Mouse (Mus musculus): ENCODE results near the gene Chrng. TPM values are rescaled to one million over a fixed set of nuclear protein-coding genes. Genes with fewer than 3 reads are reported as not detected.

Chrng gene
- polyA plus RNA-seq, 2 experiments from 2014 or later, result 0.30 TPM; not detected in 1

GRCm38 (mm10) chr1:87255173-87255572, 50.7 kb downstream of the Chrng start:
- ATAC-seq, result no peak

- no peak for ATAC-seq
Measured at GRCm38 (mm10) chr1:87257691-87258090, 53.2 kb downstream of the Chrng start.

- no peak for ATAC-seq
Measured at GRCm38 (mm10) chr1:87258484-87258883, 54.0 kb downstream of the Chrng start.

- ATAC-seq, result no peak
Measured at GRCm38 (mm10) chr1:87259316-87259715, 54.9 kb downstream of the Chrng start.

Other genes with a start within 250 kb of the Chrng start
- gene Alppl2, start 114.7 kb upstream of the Chrng start, polyA plus RNA-seq (2017; shearing (Covaris generic)), result not detected
- gene Alpi, start 103.1 kb upstream of the Chrng start, polyA plus RNA-seq (2017; shearing (Covaris generic)), result not detected
- gene Akp3, start 79.7 kb upstream of the Chrng start, polyA plus RNA-seq (2017; shearing (Covaris generic)), result not detected
- under 1 TPM; 0.51 to 0.54 TPM for gene Ecel1, start 48.1 kb upstream of the Chrng start, polyA plus RNA-seq (2017; shearing (Covaris generic))
- not detected for gene Prss56, start 21.3 kb upstream of the Chrng start, polyA plus RNA-seq (2017; shearing (Covaris generic))
- not detected for gene Chrnd, start 14.1 kb upstream of the Chrng start, polyA plus RNA-seq (2017; shearing (Covaris generic))
- gene Eif4e2, start 9.3 kb downstream of the Chrng start, polyA plus RNA-seq (2017; shearing (Covaris generic)), result 100 to 1,000 TPM; 101 to 133 TPM
- under 1 TPM in 1 of 2 experiments, not detected in 1; 0.35 TPM for gene Efhd1, start 59.7 kb downstream of the Chrng start, polyA plus RNA-seq (2017; shearing (Covaris generic))
- 10 to 100 TPM; 62.2 to 62.8 TPM for gene Gigyf2, start 122.3 kb downstream of the Chrng start, polyA plus RNA-seq (2017; shearing (Covaris generic))
- gene Kcnj13, start 190.1 kb downstream of the Chrng start, polyA plus RNA-seq (2017; shearing (Covaris generic)), result 1 to 10 TPM in 1 of 2 experiments, under 1 TPM in 1; 0.65 to 1.0 TPM